Mouse (Mus musculus) heart, embryonic 13.5 days (tissue): Measurements from ENCODE around the gene Cab39. TPM values are rescaled to one million over a fixed set of nuclear protein-coding genes. Genes with fewer than 3 reads are reported as not detected.

ENCODE experiments used
- microRNA-seq: library from miRNA; unstranded; fragments of <30 nt; microRNA quantifications from one replicate; pipeline ENCODE4, GENCODE M21; 2016
- polyA plus RNA-seq: library from polyadenylated mRNA; unstranded; fragments of >200 nt; fragmentation: Nextera tagmentation; extraction: Ambion mirVana; gene quantifications from 2 replicates; pipeline ENCODE4 v1.2.1, GENCODE M21; 2015

Cab39 gene
- polyA plus RNA-seq, 1 experiment from 2014 or later, result 20.6 TPM

Small RNAs within 50 kb of the gene (microRNA-seq; reads per million reads assigned to microRNA genes)
- gene Gm25472 (not detected), gene Mir8096 (not detected)

Other genes starting within 250 kb of the Cab39 start
- not detected in 2 replicates for gene G530012D18Rik, start 217.8 kb upstream of the Cab39 start, polyA plus RNA-seq
- 1.9 and 2.2 TPM in 2 replicates for gene Sp110, start 194.6 kb upstream of the Cab39 start, polyA plus RNA-seq
- 1.4 and 1.7 TPM in 2 replicates for gene Sp140, start 193.1 kb upstream of the Cab39 start, polyA plus RNA-seq
- gene Sp100, start 143.5 kb upstream of the Cab39 start, polyA plus RNA-seq, result 1.7 and 1.9 TPM in 2 replicates
- gene A630001G21Rik, start 14.8 kb upstream of the Cab39 start, polyA plus RNA-seq, result 1.3 and 1.6 TPM in 2 replicates
- gene Itm2c, start 100.8 kb downstream of the Cab39 start, polyA plus RNA-seq, result 246 and 255 TPM in 2 replicates
- 0.19 TPM in 1 of 2 replicates, not detected in the other for gene 4933407L21Rik, start 135.0 kb downstream of the Cab39 start, polyA plus RNA-seq
- gene Gpr55, start 167.6 kb downstream of the Cab39 start, polyA plus RNA-seq, result 0.04 TPM in 1 of 2 replicates, not detected in the other
- not detected in 2 replicates for gene Spata3, start 223.4 kb downstream of the Cab39 start, polyA plus RNA-seq